Mouse (Mus musculus) megakaryocyte, adult 5-6 weeks (primary cell): ENCODE results near the gene Tmc7. TPM values are rescaled to one million over a fixed set of nuclear protein-coding genes. Genes with fewer than 3 reads are reported as not detected.

Experiments used
- ATAC-seq: 2 replicates; pipeline ENCODE4 v1.8.0; 2016; ENCODE audit warnings: mild to moderate bottlenecking, inconsistent platforms; ENCODE audit not compliant: poor library complexity, severe bottlenecking
- total RNA-seq, 2 experiments: library from RNA; stranded (forward) in 1 of 2; stranded (reverse) in 1 of 2; fragments of 153-499, 151-499 nt in 1 of 2; fragments of 221-1000, 200-1000 nt in 1 of 2; gene quantifications; 2 replicates each; pipeline versions ENCODE4 v1.2.3 to v1.2.4; 2015 to 2017

Tmc7 gene
- total RNA-seq, 2 experiments from 2014 or later: 0.11 to 0.54 TPM

- no peak for ATAC-seq
Measured at GRCm38 (mm10) chr7:118590726-118591305, 6.3 kb upstream of the Tmc7 start.

- no peak for ATAC-seq
Measured at GRCm38 (mm10) chr7:118585856-118586255, 1.3 kb upstream of the Tmc7 start.

DNA sequence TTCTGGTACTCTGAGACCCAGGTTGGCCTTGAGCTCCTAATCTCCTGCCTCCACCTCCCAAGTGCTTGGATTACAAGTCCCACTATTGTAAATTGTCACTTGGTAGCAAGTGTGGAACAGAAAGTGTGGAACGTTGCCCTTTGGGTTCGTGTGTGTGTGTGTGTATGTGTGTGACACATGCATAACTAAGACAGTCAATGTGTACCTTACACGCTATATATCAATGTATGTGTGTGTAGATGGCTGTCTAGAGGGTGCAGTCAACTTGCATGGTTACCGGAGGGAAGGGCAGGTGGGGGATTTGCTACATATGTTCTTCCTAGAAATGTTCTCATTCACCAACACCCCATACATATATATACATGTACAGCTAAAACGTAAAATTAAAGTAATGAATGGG, 390 bp upstream of the Tmc7 start:
- ATAC-seq: no peak

DNA sequence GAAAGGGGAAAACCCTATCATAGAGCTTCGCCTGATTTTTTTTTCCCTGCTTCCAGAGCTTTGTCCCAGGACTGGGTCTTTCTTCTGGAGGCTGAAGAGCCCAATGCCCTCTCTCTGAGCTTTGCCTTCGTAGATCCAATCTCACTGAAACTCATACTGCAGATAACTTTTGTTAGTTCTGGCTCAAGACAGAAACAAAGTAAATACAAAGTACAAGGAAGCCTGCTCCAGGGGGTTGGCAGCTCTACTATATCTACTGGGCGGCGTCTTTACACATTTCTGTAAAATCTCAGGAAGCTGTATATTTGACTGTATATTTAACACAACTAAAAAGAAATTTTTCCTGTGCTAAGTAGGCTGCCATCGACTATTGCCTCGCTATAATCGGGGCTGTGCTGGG, 715 bp downstream of the Tmc7 start:
- no peak for ATAC-seq

GRCm38 (mm10) chr7:118579938-118580337, 4.6 kb downstream of the Tmc7 start:
- no peak for ATAC-seq

- no peak for ATAC-seq
Measured at GRCm38 (mm10) chr7:118578269-118578668, 6.3 kb downstream of the Tmc7 start.

GRCm38 (mm10) chr7:118572039-118572438, 12.5 kb downstream of the Tmc7 start:
- no peak for ATAC-seq

- no peak for ATAC-seq
Measured at GRCm38 (mm10) chr7:118571350-118571749, 13.2 kb downstream of the Tmc7 start.

DNA sequence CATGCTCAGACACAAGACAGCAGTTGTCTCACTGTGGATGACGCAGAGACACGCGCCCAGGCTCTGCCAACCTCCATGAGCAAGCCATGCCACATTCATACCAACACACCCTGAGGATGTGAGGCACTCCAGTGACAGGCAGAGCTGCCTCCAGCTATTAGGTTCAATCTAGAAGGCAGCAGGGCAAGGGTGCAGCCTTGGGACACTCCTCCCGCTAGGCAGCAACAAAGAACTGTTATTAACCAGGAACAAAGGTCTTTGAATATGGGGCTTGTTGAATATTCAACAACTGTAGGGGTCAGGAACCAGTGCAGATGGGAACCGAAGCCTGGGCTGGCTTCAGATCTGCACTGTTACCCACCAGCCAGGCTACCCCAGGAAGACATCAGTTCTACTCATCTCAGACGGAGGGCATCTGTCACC, 15.4 kb downstream of the Tmc7 start:
- no peak for ATAC-seq

- ATAC-seq: no peak
Measured at GRCm38 (mm10) chr7:118554290-118554689, 30.2 kb downstream of the Tmc7 start.

DNA sequence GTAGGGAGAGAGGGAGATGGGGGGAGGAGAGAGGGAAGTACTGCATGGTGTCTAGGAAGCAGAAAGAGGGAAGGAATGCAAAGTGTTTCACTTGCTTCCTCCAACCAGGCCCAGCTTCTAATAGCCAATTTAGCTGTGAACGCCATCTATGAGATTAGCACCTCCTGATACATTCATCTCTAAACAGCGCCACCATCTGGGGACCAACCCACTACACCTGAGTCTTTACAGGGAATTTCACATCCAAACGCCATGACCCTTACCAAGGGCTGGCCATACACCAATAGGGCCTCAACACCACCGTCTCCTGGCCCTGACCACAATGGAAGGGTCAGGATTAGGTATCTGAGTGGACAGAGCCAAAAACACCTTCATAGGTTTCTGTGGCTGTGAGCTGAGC, 30.7 kb downstream of the Tmc7 start:
- no peak for ATAC-seq

DNA sequence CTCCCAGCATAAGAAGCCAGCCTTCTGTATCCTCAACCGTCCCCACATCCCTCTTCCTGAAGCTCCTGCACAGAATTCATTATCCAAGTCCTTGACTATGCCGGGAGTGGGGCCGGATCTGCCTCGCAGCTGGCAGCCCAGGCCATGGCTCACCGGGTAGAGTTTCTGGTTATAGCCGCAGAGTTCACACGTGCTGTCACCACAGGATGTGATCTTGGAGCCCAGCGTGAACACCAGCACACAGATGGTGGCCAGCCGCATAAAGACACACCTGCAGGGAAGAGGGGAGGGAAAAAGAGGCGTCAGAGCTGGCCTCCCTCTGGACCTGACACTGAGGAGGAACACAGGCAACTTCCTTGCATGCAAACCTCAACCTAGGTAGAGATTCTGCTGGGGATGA, 37.1 kb downstream of the Tmc7 start:
- no peak for ATAC-seq

DNA sequence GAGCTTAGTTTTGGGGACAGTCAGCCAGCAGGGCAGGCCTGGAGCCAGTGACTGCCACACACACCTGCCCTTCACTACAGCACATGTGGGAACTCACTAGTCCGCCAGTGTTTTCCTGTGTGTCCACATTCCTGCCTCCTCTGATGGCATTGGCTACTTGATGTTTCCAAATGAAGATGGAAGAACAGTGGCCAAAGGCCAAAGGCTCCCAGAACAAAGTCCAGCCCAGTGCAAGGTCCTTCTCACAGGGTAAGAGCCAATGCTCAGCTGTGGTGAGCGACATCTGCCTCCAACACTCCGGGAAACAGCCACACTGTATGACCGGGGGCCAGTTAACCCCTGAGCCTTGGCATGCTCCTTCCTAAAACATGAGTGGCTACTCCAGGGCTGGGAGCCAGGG, 40.4 kb downstream of the Tmc7 start:
- ATAC-seq: no peak

DNA sequence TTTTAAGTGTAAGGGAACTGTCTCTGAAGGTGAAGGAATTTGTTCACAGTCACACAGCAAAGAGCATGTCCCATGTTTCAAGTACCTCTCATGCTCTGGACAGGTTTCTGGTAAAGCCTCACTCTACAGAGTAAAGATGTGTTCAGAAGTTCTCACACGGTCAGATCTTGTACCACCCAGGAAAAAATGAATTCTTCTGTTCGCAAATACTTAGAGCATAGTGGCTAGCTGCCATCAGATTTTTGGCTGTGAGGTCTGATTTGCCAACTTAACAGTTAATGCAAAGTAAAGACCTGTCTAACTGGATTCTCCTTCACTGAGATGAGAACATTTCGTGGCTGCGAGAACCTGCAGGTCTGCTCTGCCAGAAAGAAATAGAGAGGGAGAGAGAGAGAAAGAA, 49.5 kb downstream of the Tmc7 start:
- no peak for ATAC-seq

DNA sequence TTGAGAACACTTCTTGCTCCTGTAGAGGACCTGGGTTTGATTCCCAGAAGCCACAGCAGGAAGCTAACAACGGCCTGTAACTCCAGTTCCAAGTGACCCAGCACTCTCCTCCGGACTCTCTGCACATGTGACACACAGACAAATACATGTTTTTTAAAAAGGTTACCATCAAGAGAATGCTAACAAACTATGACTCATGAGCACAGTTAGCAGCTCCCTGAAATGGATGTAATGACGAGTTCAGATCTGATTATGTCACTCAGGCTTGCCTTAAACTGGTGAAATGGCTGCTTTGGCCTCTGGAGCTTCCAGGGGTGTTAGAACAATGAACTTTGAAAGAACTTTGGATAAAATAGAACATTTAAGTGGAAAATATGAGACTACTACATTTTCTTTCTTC, 50.2 kb downstream of the Tmc7 start:
- no peak for ATAC-seq

DNA sequence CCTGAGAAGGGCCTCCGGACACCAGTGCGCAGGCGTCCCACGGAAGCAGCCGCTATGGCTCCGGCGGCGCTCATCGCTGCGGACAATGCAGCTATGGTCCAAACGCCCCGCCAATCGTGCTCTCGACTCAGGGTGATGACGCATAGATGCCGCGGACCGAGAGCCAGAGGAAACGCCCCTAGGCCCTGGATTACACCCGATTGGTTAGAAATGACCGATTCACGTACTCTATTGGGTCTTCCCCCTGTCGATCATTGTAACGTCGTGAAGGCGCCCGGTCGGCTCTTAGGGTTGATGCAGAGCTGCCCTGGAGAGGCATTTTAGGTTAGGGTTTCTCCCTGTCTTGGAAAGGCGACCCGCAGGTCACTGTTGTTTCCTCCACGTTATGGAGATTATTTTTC, 51.4 kb downstream of the Tmc7 start, which contains the start of gene Coq7:
Gene Coq7, minus strand, starts transcription at position 179 of the 401 bp plus-strand sequence.
- ATAC-seq: peak; percentile 95

- peak; percentile 93 for ATAC-seq
Measured at GRCm38 (mm10) chr7:118532519-118533177, 51.9 kb downstream of the Tmc7 start.

DNA sequence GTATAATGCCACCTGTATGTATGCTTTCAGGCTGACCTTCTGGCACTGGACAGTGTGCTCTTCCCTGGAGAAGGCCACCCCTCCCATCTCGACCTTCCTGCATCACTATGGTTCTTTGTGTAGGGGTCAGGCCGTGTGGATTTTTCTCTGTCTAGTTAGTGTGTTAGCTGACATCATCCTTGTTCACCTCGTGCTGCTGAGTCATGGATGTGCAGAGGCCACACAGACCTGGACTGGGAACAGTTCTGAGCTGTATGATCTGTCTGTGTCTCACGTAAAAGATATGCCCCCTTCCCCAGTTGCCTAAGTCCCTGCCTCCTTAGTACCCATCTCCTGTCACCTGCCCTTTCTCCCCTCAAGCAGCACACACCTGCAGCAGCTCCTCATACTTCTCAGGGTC, 57.6 kb downstream of the Tmc7 start:
- ATAC-seq: no peak

GRCm38 (mm10) chr7:118522077-118522476, 62.5 kb downstream of the Tmc7 start:
- ATAC-seq: peak; percentile 74

DNA sequence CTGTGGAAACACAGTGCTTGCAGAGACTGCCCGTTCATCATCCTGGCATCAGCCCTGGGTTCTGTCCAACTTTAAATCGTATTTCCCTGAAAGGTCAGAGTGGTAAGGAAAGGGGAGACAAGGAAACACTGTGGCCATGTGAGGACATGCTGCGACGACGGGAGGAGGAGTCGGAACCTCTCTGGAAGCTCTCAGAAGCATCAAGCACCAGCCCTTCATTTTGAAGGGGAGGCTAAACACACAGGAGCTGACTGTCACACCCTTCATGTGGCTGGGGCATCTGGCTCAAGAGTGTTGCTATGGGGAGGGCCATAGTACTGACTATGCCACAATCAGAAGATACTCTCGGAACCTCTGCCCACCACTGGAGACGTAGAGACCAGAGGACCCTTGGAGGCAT, 64.9 kb downstream of the Tmc7 start:
- no peak for ATAC-seq

GRCm38 (mm10) chr7:118518687-118519086, 65.8 kb downstream of the Tmc7 start:
- peak; percentile 88 for ATAC-seq

GRCm38 (mm10) chr7:118517819-118518218, 66.7 kb downstream of the Tmc7 start:
- ATAC-seq: peak; percentile 62

DNA sequence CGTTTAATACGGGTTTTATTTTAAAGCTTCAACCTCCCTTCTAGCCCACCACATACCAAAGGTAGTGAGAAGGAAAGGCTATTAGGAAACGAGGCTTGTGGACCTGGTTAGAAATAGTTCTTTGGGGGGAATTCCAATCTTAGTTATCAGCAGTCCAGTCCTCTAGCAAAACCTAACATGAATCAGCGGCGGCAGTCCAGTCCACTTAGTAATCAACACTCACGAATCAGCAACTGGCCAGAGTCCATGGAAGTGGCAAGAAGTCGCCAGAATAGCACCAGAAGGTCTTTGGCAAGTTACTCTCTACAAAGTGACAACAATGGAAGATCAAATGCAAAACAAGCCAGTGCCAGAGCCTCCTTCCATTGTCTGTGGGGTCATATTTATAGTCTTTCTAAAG, 76.0 kb downstream of the Tmc7 start:
- no peak for ATAC-seq
